Mouse (Mus musculus) hematopoietic multipotent progenitor cell, adult 10-12 weeks (in vitro differentiated cells): ENCODE results near the gene Pms1. TPM values are rescaled to one million over a fixed set of nuclear protein-coding genes. Genes with fewer than 3 reads are reported as not detected.

Source experiments
- polyA plus RNA-seq: library from polyadenylated mRNA; stranded (reverse); fragments of >175 nt; gene quantifications from 2 replicates; pipeline ENCODE4 v1.2.3, GENCODE M21; 2012; ENCODE audit warnings: low replicate concordance

Gene Pms1
- polyA plus RNA-seq = 1.3 and 2.9 TPM in 2 replicates

DNA sequence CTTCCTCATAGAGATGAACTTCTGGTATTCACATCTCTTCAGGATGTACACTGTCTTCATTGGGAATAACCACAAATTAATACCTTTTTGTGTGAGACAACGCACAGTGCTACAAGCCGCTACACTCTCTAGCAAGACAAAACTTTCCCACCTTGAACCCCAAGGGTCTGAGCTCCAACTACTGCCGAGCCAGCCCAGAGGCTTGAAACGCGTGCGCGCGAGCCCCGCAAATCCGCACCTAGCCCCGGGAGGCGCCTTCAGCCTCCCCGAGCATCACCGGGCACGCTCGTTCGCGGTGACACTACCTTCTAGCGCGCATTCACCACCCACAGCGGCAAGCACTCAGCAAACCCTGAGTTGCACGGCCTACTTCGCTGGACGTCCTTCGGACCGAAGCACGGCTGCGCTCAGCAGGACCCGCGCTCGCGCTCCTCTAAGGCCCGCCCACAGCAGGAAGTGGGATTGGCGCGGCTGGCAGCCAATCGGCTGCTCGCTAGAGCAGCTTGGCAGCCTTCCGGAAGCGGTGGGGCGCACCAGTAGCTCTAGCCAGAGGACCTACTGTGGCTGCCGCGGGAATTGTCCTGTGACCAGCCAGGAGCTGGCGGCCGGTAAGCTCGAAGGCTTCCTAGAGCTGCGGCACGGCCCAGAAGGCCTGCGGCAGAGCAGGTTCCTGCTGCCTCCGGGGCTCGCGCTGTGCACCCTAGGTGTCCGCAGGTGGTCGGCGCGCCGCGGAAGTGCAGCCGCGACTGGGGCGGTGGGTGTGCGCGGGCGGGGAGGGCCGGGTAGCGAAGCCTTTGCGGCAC, at the start of gene Pms1, which contains the start of the genes Ormdl1 and Gm28778:
Gene Pms1, minus strand, starts transcription at position 438 of the 803 bp plus-strand sequence.
Gene Ormdl1, plus strand, starts transcription at position 515 of the 803 bp plus-strand sequence.
Gene Gm28778, plus strand, starts transcription at position 531 of the 803 bp plus-strand sequence.

DNA sequence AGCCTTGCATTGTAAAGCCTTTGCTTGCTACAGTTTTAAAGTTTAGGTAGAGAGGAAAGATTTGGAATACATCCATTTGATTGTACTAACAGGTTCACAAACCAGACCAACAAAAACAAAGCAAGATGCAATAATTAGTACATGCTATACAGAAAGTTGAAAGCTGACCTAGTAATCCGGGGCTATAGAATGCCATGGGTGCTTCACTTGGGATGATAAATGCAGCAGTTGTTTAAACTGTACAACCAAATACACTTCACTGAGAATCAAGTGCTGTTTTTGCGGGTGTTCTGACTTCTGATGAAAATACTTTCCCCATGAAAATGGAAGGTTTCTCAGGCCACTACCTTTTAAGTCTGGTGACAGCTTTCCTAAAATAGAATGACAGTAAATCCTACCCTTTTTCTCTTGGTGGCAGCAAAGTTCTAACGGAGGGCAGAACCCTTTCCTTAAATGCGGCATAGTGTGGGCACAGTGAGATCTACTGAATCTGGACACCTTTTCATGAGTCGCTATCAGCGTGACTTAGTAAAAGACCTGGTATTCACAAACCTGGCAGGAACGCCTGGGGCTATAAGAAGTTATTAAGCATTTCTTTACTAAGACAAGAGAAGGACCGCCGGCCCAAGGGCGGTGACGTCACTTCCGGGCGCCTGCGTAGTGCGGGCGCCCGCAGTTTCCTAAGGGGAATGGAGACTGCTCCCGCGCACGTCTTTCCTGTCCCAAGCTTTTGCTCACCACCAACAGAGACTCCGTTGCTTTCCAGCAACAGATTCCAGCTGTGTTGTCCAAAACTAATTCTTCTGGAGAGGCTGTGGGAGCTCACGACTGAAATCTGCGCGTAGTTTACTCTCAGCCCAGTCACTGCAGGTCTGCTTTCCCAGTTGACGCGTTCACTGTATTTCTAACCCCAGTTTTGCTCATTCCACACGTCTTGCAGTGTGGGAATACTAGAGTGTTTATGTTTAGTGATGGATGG, 16.5 kb upstream of the Pms1 start, which contains the start of gene Osgepl1:
Gene Osgepl1, plus strand, starts transcription at position 636 of the 979 bp plus-strand sequence.

DNA sequence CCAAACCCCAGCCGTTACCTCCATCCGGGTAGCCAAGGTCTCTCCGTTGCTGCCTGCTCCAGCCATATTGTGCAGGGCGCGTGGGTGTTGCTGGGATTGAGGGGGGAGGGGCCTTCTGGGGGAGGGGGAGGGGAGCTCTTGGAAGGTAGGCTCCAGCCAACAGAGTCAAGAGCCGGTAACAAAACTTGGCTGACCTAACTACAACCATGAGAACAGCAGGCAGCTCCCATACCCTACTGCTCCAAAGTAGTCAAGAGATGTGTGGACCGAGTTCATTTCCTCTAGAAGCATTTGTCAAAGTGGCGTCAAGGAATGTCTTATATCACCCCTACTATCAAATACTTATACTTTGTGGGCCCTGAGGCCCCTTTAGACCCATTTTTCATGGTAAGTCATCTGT, 109.3 kb downstream of the Pms1 start, which contains the start of gene 1700019A02Rik:
Gene 1700019A02Rik, minus strand, starts transcription at position 101 of the 400 bp plus-strand sequence.

Other genes starting within 250 kb of the Pms1 start
- not detected in 2 replicates for gene Mstn, start 235.4 kb downstream of the Pms1 start, polyA plus RNA-seq
- gene 1700019A02Rik, start 109.4 kb downstream of the Pms1 start, polyA plus RNA-seq = not detected in 2 replicates
- 0.58 and 2.0 TPM in 2 replicates for gene Ormdl1, start 77 bp upstream of the Pms1 start, polyA plus RNA-seq
- gene Gm28778, start 93 bp upstream of the Pms1 start, polyA plus RNA-seq = not detected in 2 replicates
- gene Osgepl1, start 16.6 kb upstream of the Pms1 start, polyA plus RNA-seq = 0.45 and 1.2 TPM in 2 replicates
- 41.8 TPM in 1 of 2 replicates, not detected in the other for gene Asdurf, start 55.6 kb upstream of the Pms1 start, polyA plus RNA-seq
- gene Gm28551, start 55.6 kb upstream of the Pms1 start, polyA plus RNA-seq = not detected in 2 replicates
- gene Asnsd1, start 55.7 kb upstream of the Pms1 start, polyA plus RNA-seq = 19.9 and 28.4 TPM in 2 replicates